Mouse (Mus musculus) ES-E14 (cell line): ENCODE results near the gene Fbxo22. TPM values are rescaled to one million over a fixed set of nuclear protein-coding genes. Genes with fewer than 3 reads are reported as not detected.
A peak's percentile ranks its signal among the peaks of the same experiment; 100 is the strongest.

ENCODE experiments used
- DNase-seq: peaks from one replicate; pipeline ENCODE4 v3.0.0-alpha.2; 2013; ENCODE audit warnings: low read depth, low spot score
- H3K27ac ChIP-seq: 2 replicates; pipeline ENCODE4 v1.5.1; 2012; ENCODE audit warnings: low read depth, mild to moderate bottlenecking, low read length, moderate library complexity, mixed read lengths; ENCODE audit not compliant: poor library complexity, insufficient read depth, severe bottlenecking
- H3K36me3 ChIP-seq: 2 replicates; pipeline ENCODE4 v1.6.1; 2012; ENCODE audit warnings: mild to moderate bottlenecking, low read length, moderate library complexity, mixed read lengths; ENCODE audit not compliant: control insufficient read depth, poor library complexity, insufficient read depth, severe bottlenecking
- H3K4me1 ChIP-seq, 2 experiments: fragments of 150-350 bp in 1 of 2; sonication (generic) in 1 of 2; 2 replicates each; pipeline ENCODE4 v1.6.1; 2012; ENCODE audit warnings: low read length in 2 of 2, mild to moderate bottlenecking in 1 of 2, mixed read lengths in 1 of 2; ENCODE audit not compliant: control insufficient read depth in 2 of 2, insufficient read depth in 2 of 2, poor library complexity in 1 of 2
- H3K4me3 ChIP-seq, 2 experiments: fragments of 150-350 bp in 1 of 2; sonication (generic) in 1 of 2; 2 replicates each; pipeline ENCODE4 v1.5.1; 2012; ENCODE audit warnings: low read length in 2 of 2, low read depth in 1 of 2, mild to moderate bottlenecking in 1 of 2, mixed read lengths in 1 of 2; ENCODE audit not compliant: insufficient read depth in 1 of 2, poor library complexity in 1 of 2, severe bottlenecking in 1 of 2
- H3K9ac ChIP-seq: 2 replicates; pipeline ENCODE4 v1.6.1; 2012; ENCODE audit warnings: low read depth, mild to moderate bottlenecking, low read length, mixed read lengths; ENCODE audit not compliant: poor library complexity, insufficient read depth, severe bottlenecking
- H3K9me3 ChIP-seq: fragments of 150-350 bp; sonication (generic); 2 replicates; pipeline ENCODE4 v1.6.1; 2012; ENCODE audit warnings: low read depth, mild to moderate bottlenecking, low read length; ENCODE audit not compliant: control insufficient read depth, insufficient read depth
- CHD2 ChIP-seq: IDR thresholded peaks from 2 replicates; pipeline ENCODE4 v1.6.1; 2014; ENCODE audit warnings: mild to moderate bottlenecking, low read depth, low read length, inconsistent platforms
- HCFC1 ChIP-seq: IDR thresholded peaks from 2 replicates; pipeline ENCODE4 v1.6.1; 2012; ENCODE audit warnings: low read length, inconsistent platforms, borderline replicate concordance; ENCODE audit not compliant: insufficient read depth
- MAFK ChIP-seq: IDR thresholded peaks from 2 replicates; pipeline ENCODE4 v1.6.1; 2014; ENCODE audit warnings: mild to moderate bottlenecking, low read depth, low read length, inconsistent platforms; ENCODE audit not compliant: insufficient read depth
- ZC3H11A ChIP-seq: IDR thresholded peaks from 2 replicates; pipeline ENCODE4 v1.6.1; 2012; ENCODE audit warnings: low read depth, mild to moderate bottlenecking, inconsistent platforms, low read length, borderline replicate concordance
- ZNF384 ChIP-seq: IDR thresholded peaks from 2 replicates; pipeline ENCODE4 v1.6.1; 2012; ENCODE audit warnings: low read depth, low read length, inconsistent platforms
- in situ Hi-C, 2 experiments: fragments of 600-800 bp; cut with MboI; formaldehyde crosslinking; loops; one replicate each; pipeline ENCODE4 v1.15.1; 2025; ENCODE audit warnings: low sequenced_read_pairs in 2 of 2, inconsistent platforms in 1 of 2; ENCODE audit not compliant: unreplicated experiment in 2 of 2
- total RNA-seq: library from RNA; depleted of rRNA; stranded (reverse); fragments of 300-350 nt; gene quantifications from 2 replicates; pipeline ENCODE4 v1.2.3, GENCODE M21; 2012

The Fbxo22 gene
- total RNA-seq, 1 experiment = 60.5 TPM

GRCm38 (mm10) chr9:55213396-55213795, 4.7 kb downstream of the Fbxo22 start:
- Histone ChIP-seq H3K27ac (peak overlapping the region; percentile 56), H3K4me1 (peaks cover 22 to 49% of the 10 kb centered on the region in 2 experiments), H3K36me3 (peaks cover 21% of the 10 kb centered on the region), H3K9ac (peak overlapping the region; percentile 6; the same call in 1 of the 2 replicates), H3K4me3 (0 out of 4 replicates have a peak overlapping the region, but pooled peaks of 1 of the 2 experiments have one; percentile 0), H3K9me3 (no peaks in the 10 kb centered on the region)
- no peak for TF ChIP-seq CHD2
- TF ChIP-seq ZC3H11A = no peak
- no peak for TF ChIP-seq ZNF384
- TF ChIP-seq HCFC1 = no peak
- TF ChIP-seq MAFK = no peak
- DNase-seq = no peak
- in situ Hi-C loops = no loop called here

- Histone ChIP-seq H3K9me3 (no peaks in the 10 kb centered on the region), H3K4me3 (peak overlapping the region in 1 of 2 experiments; percentile 30; a peak in 1 of 4 replicates), H3K4me1 (peaks cover 22 to 51% of the 10 kb centered on the region in 2 experiments), H3K27ac (peak overlapping the region; percentile 99), H3K36me3 (peaks cover 30% of the 10 kb centered on the region), H3K9ac (no peak overlapping the region)
- no peak for TF ChIP-seq HCFC1
- TF ChIP-seq ZNF384 = no peak
- TF ChIP-seq MAFK = no peak
- no peak for TF ChIP-seq CHD2
- TF ChIP-seq ZC3H11A = no peak
- in situ Hi-C loops = no loop called here
- no peak for DNase-seq
Observed at GRCm38 (mm10) chr9:55215056-55215455, 6.3 kb downstream of the Fbxo22 start.

- TF ChIP-seq MAFK = no peak
- TF ChIP-seq ZC3H11A = no peak
- TF ChIP-seq HCFC1 = no peak
- TF ChIP-seq CHD2 = no peak
- no peak for TF ChIP-seq ZNF384
- Histone ChIP-seq H3K36me3 (peaks cover 35% of the 10 kb centered on the region), H3K9ac (peak overlapping the region; percentile 47; the same call in 1 of the 2 replicates), H3K27ac (peak overlapping the region; percentile 99), H3K4me1 (peaks cover 22 to 46% of the 10 kb centered on the region in 2 experiments), H3K4me3 (peak overlapping the region; percentile 30 to 38; a peak in 3 of 4 replicates), H3K9me3 (no peaks in the 10 kb centered on the region)
- no peak for DNase-seq
- in situ Hi-C loops = no loop called here
Observed at GRCm38 (mm10) chr9:55215648-55216047, 6.9 kb downstream of the Fbxo22 start.

- in situ Hi-C loops = no loop called here
Observed at GRCm38 (mm10) chr9:55216078-55216477, 7.4 kb downstream of the Fbxo22 start.

GRCm38 (mm10) chr9:55217381-55217780, 8.7 kb downstream of the Fbxo22 start:
- DNase-seq = no peak
- Histone ChIP-seq H3K4me1 (peaks cover 16 to 40% of the 10 kb centered on the region in 2 experiments), H3K9me3 (no peaks in the 10 kb centered on the region), H3K4me3 (no peak overlapping the region), H3K9ac (peak overlapping the region; percentile 22; the same call in 1 of the 2 replicates), H3K27ac (peak overlapping the region; percentile 72), H3K36me3 (peaks cover 39% of the 10 kb centered on the region)
- TF ChIP-seq ZNF384 = no peak
- TF ChIP-seq CHD2 = no peak
- no peak for TF ChIP-seq HCFC1
- in situ Hi-C loops = no loop called here

More at GRCm38 (mm10) chr9:55216078-55216477, 7.4 kb downstream of the Fbxo22 start:
- peak overlapping the region; percentile 30 to 38; a peak in 3 of 4 replicates for H3K4me3 ChIP-seq
- peak; percentile 86 for DNase-seq
- TF ChIP-seq HCFC1 (no peak), CHD2 (no peak; the same call in 1 of the 2 replicates), ZC3H11A (no peak), ZNF384 (no peak), MAFK (no peak)
- H3K27ac ChIP-seq = peak overlapping the region; percentile 99
- H3K36me3 ChIP-seq = peaks cover 39% of the 10 kb centered on the region
- no peaks in the 10 kb centered on the region for H3K9me3 ChIP-seq
- peak overlapping the region; percentile 47; the same call in 1 of the 2 replicates for H3K9ac ChIP-seq
- H3K4me1 ChIP-seq = peaks cover 21 to 42% of the 10 kb centered on the region in 2 experiments
